Mouse (Mus musculus) lung, postnatal 0 days (tissue): ENCODE measurements at regions not wholly inside any gene's neighbourhood (a gene's known extent, or its start where the extent isn't known, plus 50 kb on each side); places are given as distances from the start of the nearest gene placed in this dataset.

Experiments
- ATAC-seq: fragments of 200-750 bp; cut with Nextera tagmentation; 2 replicates; pipeline ENCODE4 v1.8.0; 2017; ENCODE audit warnings: moderate library complexity
- DNase-seq: peaks from one replicate; pipeline ENCODE4 v3.0.0-alpha.2; 2016; ENCODE audit warnings: low spot score
- H3K27ac ChIP-seq: fragments of 300-500 bp; sonication (generic); 2 replicates; pipeline ENCODE4 v1.5.1; 2014; ENCODE audit warnings: antibody characterized with exemption, mild to moderate bottlenecking, low read length, mixed read lengths
- H3K27me3 ChIP-seq: fragments of 300-500 bp; sonication (generic); replicated peaks from 2 replicates; pipeline ENCODE4 v1.6.1; 2014; ENCODE audit warnings: low read length, mixed read lengths; ENCODE audit not compliant: insufficient read depth
- H3K36me3 ChIP-seq: fragments of 300-500 bp; sonication (generic); 2 replicates; pipeline ENCODE4 v1.6.1; 2014; ENCODE audit warnings: low read length, mixed read lengths; ENCODE audit not compliant: insufficient read depth
- H3K4me1 ChIP-seq: fragments of 300-500 bp; sonication (generic); 2 replicates; pipeline ENCODE4 v1.6.1; 2014; ENCODE audit warnings: antibody characterized with exemption, low read depth, low read length, mixed read lengths; ENCODE audit not compliant: insufficient read depth
- H3K4me2 ChIP-seq: fragments of 300-500 bp; sonication (generic); replicated peaks from 2 replicates; pipeline ENCODE4 v1.6.1; 2014; ENCODE audit warnings: low read depth, mild to moderate bottlenecking, low read length, moderate library complexity, mixed read lengths
- H3K4me3 ChIP-seq: fragments of 300-500 bp; sonication (generic); 2 replicates; pipeline ENCODE4 v1.5.1; 2014; ENCODE audit warnings: low read depth, low read length
- H3K9ac ChIP-seq: fragments of 300-500 bp; sonication (generic); replicated peaks from 2 replicates; pipeline ENCODE4 v1.6.1; 2014; ENCODE audit warnings: low read depth, mild to moderate bottlenecking
- H3K9me3 ChIP-seq: fragments of 300-500 bp; sonication (generic); 2 replicates; pipeline ENCODE4 v1.6.1; 2016; ENCODE audit warnings: low read length, mixed read lengths
- CTCF ChIP-seq: IDR thresholded peaks from 2 replicates; pipeline ENCODE4 v1.5.1; 2016; ENCODE audit warnings: antibody characterized with exemption, mild to moderate bottlenecking
- EP300 ChIP-seq: IDR thresholded peaks from 2 replicates; pipeline ENCODE4 v1.6.1; 2016; ENCODE audit warnings: antibody characterized with exemption, mild to moderate bottlenecking, control low read depth
- WGBS: fragments of 180-500 bp; shearing (Covaris S2); extraction: QIAGEN DNeasy Blood & Tissue Kit; methylation state at CpG from one replicate; pipeline ENCODE4 v1.1.7; 2014; 5-methylcytosine and 5-hydroxymethylcytosine counted together

DNA sequence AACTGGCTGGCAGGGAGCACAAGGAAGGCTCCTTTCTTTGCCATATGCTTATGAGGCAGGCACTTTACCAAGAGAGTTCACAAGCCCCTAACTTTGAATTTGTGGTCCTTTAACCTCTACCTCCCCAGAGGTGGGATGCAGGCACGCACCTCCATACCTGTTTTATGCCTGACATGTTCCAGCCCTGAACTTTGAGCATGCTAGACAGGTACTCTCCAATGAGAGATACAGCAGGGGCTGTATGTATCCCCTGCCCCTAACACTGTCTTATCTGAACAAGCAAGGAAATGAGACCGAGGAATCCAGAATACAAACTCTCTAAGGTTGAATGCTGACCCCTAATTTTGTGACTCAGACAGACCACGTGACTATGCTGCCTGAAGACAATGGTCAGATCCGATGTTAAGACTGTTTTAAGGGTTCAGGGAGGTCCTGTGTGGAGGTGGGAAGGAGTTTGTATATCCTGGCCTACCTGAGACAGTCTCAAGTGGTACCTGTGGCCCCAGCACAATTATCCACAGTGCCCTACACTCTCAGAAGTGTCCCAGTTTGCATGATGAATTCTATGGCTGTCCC, 91.2 kb downstream of the Inhbb start:
- Histone ChIP-seq H3K4me2 (no peak overlapping the region), H3K27me3 (no peaks in the 10 kb centered on the region), H3K27ac (no peak overlapping the region), H3K9ac (no peak overlapping the region), H3K36me3 (no peaks in the 10 kb centered on the region), H3K9me3 (no peaks in the 10 kb centered on the region), H3K4me1 (no peaks in the 10 kb centered on the region), H3K4me3 (no peak overlapping the region)
- no peak for TF ChIP-seq EP300
- TF ChIP-seq CTCF, result no peak
- no peak for ATAC-seq
- WGBS, result 56% methylated on average over 4 of the region's 4 CpGs
- no peak for DNase-seq

- WGBS, result 50% methylated on average over 7 of the region's 7 CpGs
- Histone ChIP-seq H3K4me1 (no peaks in the 10 kb centered on the region), H3K4me3 (no peak overlapping the region), H3K9ac (no peak overlapping the region), H3K4me2 (no peak overlapping the region), H3K36me3 (no peaks in the 10 kb centered on the region), H3K27ac (no peak overlapping the region), H3K9me3 (no peaks in the 10 kb centered on the region), H3K27me3 (no peaks in the 10 kb centered on the region)
- no peak for ATAC-seq
- no peak for DNase-seq
- TF ChIP-seq CTCF, result no peak
- no peak for TF ChIP-seq EP300
Observed at GRCm38 (mm10) chr1:119329693-119330434, 92.2 kb downstream of the Inhbb start.

DNA sequence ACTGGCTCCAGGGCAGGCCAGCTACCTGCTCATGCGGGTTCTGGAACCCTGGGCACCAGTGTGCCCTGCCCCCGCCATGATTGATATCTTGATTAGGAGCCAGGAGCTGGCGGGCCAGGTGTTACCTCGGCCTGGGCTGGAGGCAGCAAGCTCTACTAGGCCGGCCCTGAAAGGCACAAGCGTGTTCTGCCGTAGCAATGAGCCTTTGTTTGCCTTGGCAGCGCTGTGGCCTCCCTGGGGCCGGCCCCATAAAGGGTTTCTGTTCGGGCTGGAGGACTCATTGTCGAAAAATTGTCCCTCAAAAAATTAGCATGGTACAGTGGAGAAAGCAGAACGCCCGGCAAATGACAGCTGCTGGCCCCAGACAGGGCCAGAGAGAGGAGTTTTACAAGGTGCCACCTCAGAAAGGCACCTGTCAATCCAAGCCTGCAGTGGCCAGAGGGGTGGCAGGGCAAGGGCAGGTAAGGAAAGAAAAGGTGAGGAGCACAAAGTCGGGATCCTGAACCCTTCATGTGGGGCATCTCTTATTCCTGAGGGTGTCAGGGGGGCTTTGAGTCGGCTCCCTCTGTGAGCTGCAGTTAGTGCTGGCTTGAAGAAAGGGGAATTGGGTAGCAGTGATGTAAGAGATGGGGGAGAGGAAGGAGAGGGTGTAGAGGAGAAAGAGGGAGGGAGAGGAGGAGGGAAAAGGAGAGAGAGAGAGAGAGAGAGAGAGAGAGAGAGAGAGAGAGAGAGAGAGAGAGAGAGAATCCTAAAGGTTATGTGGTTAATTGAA, 92.9 kb downstream of the Inhbb start:
- no peak overlapping the region for H3K4me2 ChIP-seq
- H3K27me3 ChIP-seq, result no peaks in the 10 kb centered on the region
- WGBS, result 21% methylated on average over 15 of the region's 15 CpGs
- TF ChIP-seq EP300 (no peak), CTCF (no peak)
- H3K9ac ChIP-seq, result no peak overlapping the region
- no peaks in the 10 kb centered on the region for H3K4me1 ChIP-seq
- ATAC-seq (peak; percentile 62), DNase-seq (peak; percentile 30)
- H3K9me3 ChIP-seq, result no peaks in the 10 kb centered on the region
- H3K4me3 ChIP-seq, result no peak overlapping the region
- no peaks in the 10 kb centered on the region for H3K36me3 ChIP-seq
- H3K27ac ChIP-seq, result no peak overlapping the region

- H3K27me3 ChIP-seq, result no peaks in the 10 kb centered on the region
- no peak overlapping the region for H3K27ac ChIP-seq
- WGBS, result 77% methylated on average over 8 of the region's 8 CpGs
- no peak for DNase-seq
- H3K36me3 ChIP-seq, result no peaks in the 10 kb centered on the region
- H3K4me2 ChIP-seq, result no peak overlapping the region
- H3K4me3 ChIP-seq, result no peak overlapping the region
- ATAC-seq, result no peak
- H3K9me3 ChIP-seq, result no peaks in the 10 kb centered on the region
- TF ChIP-seq EP300 (no peak), CTCF (no peak)
- no peak overlapping the region for H3K9ac ChIP-seq
- no peaks in the 10 kb centered on the region for H3K4me1 ChIP-seq
Observed at GRCm38 (mm10) chr1:119324551-119324950, 97.5 kb downstream of the Inhbb start.

- H3K9ac ChIP-seq, result no peak overlapping the region
- 67% methylated on average over 10 of the region's 10 CpGs for WGBS
- H3K4me1 ChIP-seq, result no peaks in the 10 kb centered on the region
- no peaks in the 10 kb centered on the region for H3K27me3 ChIP-seq
- H3K4me3 ChIP-seq, result no peak overlapping the region
- ATAC-seq (no peak), DNase-seq (no peak)
- H3K4me2 ChIP-seq, result no peak overlapping the region
- 0 out of 2 replicates have a peak overlapping the region, but pooled peaks have one; percentile 14 for H3K27ac ChIP-seq
- no peak for TF ChIP-seq CTCF
- TF ChIP-seq EP300, result no peak
- no peaks in the 10 kb centered on the region for H3K9me3 ChIP-seq
- no peaks in the 10 kb centered on the region for H3K36me3 ChIP-seq
Observed at GRCm38 (mm10) chr1:119322279-119322995, 99.6 kb downstream of the Inhbb start.

DNA sequence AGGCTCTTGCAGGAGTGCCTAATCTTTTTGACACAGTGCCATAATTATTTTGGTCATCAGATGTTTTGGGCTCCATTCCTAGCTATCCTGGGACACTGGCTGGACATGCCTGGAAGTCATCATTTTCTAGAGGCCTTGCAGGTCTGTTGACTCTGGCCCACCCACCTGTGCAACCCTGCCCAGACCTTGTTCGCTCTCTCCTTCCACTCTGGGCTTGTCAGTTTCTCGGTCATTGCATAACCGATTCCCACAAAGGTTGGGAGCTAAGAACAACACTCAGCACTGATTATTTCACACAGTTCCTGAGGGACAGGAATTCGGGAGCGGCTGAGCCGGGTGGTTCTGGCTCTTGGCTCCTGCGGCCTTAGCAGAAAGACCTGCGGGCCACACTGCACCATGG, 100.2 kb downstream of the Inhbb start:
- 0 out of 2 replicates have a peak overlapping the region, but pooled peaks have one; percentile 14 for H3K27ac ChIP-seq
- peak; percentile 90 for ATAC-seq

More for the DNA sequence above, 100.2 kb downstream of the Inhbb start:
- Histone ChIP-seq H3K9ac (no peak overlapping the region), H3K27me3 (no peaks in the 10 kb centered on the region), H3K4me2 (no peak overlapping the region), H3K36me3 (no peaks in the 10 kb centered on the region), H3K4me3 (no peak overlapping the region), H3K9me3 (no peaks in the 10 kb centered on the region), H3K4me1 (no peaks in the 10 kb centered on the region)
- no peak for TF ChIP-seq CTCF
- TF ChIP-seq EP300, result peak; percentile 49; the same call in 1 of the 2 replicates
- 67% methylated on average over 8 of the region's 8 CpGs for WGBS
- peak; percentile 83 for DNase-seq
